Mouse (Mus musculus) liver, embryonic 16.5 days (tissue): ENCODE results near the gene Fhad1. TPM values are rescaled to one million over a fixed set of nuclear protein-coding genes. Genes with fewer than 3 reads are reported as not detected.

Experiments
- ATAC-seq: fragments of 200-750 bp; cut with Nextera tagmentation; 2 replicates; pipeline ENCODE4 v1.8.0; 2017; ENCODE audit warnings: low read depth, mild to moderate bottlenecking, moderate number of reproducible peaks, moderate library complexity
- H3K27ac ChIP-seq: fragments of 300-500 bp; sonication (generic); 2 replicates; pipeline ENCODE4 v1.5.1; 2014; ENCODE audit warnings: mild to moderate bottlenecking, low read length
- H3K27me3 ChIP-seq: fragments of 300-500 bp; sonication (generic); 2 replicates; pipeline ENCODE4 v1.6.1; 2014; ENCODE audit warnings: low read depth, low read length, mixed read lengths; ENCODE audit not compliant: control insufficient read depth, insufficient read depth
- H3K36me3 ChIP-seq: fragments of 300-500 bp; sonication (generic); 2 replicates; pipeline ENCODE4 v1.6.1; 2014; ENCODE audit warnings: mild to moderate bottlenecking; ENCODE audit not compliant: control insufficient read depth, insufficient read depth
- H3K4me1 ChIP-seq: fragments of 300-500 bp; sonication (generic); 2 replicates; pipeline ENCODE4 v1.6.1; 2014; ENCODE audit warnings: low read depth, low read length, mixed read lengths; ENCODE audit not compliant: control insufficient read depth
- H3K4me2 ChIP-seq: fragments of 300-500 bp; sonication (generic); 2 replicates; pipeline ENCODE4 v1.6.1; 2014; ENCODE audit warnings: low read depth, low read length, mixed read lengths
- H3K4me3 ChIP-seq: fragments of 300-500 bp; sonication (generic); 2 replicates; pipeline ENCODE4 v1.5.1; 2014; ENCODE audit warnings: low read depth, mild to moderate bottlenecking, low read length
- H3K9ac ChIP-seq: fragments of 300-500 bp; sonication (generic); 2 replicates; pipeline ENCODE4 v1.6.1; 2014; ENCODE audit warnings: low read depth, low read length
- H3K9me3 ChIP-seq: fragments of 300-500 bp; sonication (generic); replicated peaks from 2 replicates; pipeline ENCODE4 v1.6.1; 2016; ENCODE audit warnings: low read length; ENCODE audit not compliant: control insufficient read depth
- WGBS: fragments of 180-500 bp; shearing (Covaris S2); extraction: QIAGEN DNeasy Blood & Tissue Kit; methylation state at CpG from one replicate; pipeline ENCODE4 v1.1.7; 2014; ENCODE audit not compliant: insufficient replicate concordance; 5-methylcytosine and 5-hydroxymethylcytosine counted together
- polyA plus RNA-seq: library from polyadenylated mRNA; unstranded; fragments of >200 nt; fragmentation: Nextera tagmentation; extraction: Ambion mirVana; gene quantifications from 2 replicates; pipeline ENCODE4 v1.2.1, GENCODE M21; 2015

Fhad1 gene
- polyA plus RNA-seq, 1 experiment from 2014 or later, result not detected

- peak overlapping the region; percentile 41 for H3K4me2 ChIP-seq
- peak; percentile 90 for ATAC-seq
- peak overlapping the region; percentile 53 for H3K9ac ChIP-seq
- H3K9me3 ChIP-seq, result no peaks in the 10 kb centered on the region
- H3K27ac ChIP-seq, result peak overlapping the region; percentile 66
- H3K36me3 ChIP-seq, result no peaks in the 10 kb centered on the region
- peak overlapping the region; percentile 61 for H3K4me3 ChIP-seq
- peaks cover 35% of the 10 kb centered on the region for H3K27me3 ChIP-seq
- H3K4me1 ChIP-seq, result peaks cover 41% of the 10 kb centered on the region
- WGBS, result 13% methylated on average over 15 of the region's 15 CpGs
Observed at GRCm38 (mm10) chr4:142017686-142018085, 2.8 kb upstream of the Fhad1 start.

GRCm38 (mm10) chr4:142011236-142011635, 3.6 kb downstream of the Fhad1 start:
- ATAC-seq, result no peak
- H3K36me3 ChIP-seq, result no peaks in the 10 kb centered on the region
- 72% methylated on average over 13 of the region's 13 CpGs for WGBS
- no peak overlapping the region for H3K4me2 ChIP-seq
- peaks cover 29% of the 10 kb centered on the region for H3K27me3 ChIP-seq
- H3K9ac ChIP-seq, result no peak overlapping the region
- no peak overlapping the region for H3K27ac ChIP-seq
- no peaks in the 10 kb centered on the region for H3K9me3 ChIP-seq
- H3K4me1 ChIP-seq, result peaks cover 16% of the 10 kb centered on the region
- H3K4me3 ChIP-seq, result no peak overlapping the region

- H3K4me2 ChIP-seq, result no peak overlapping the region
- H3K27ac ChIP-seq, result no peak overlapping the region
- no peaks in the 10 kb centered on the region for H3K9me3 ChIP-seq
- no peaks in the 10 kb centered on the region for H3K36me3 ChIP-seq
- H3K9ac ChIP-seq, result no peak overlapping the region
- no peak for ATAC-seq
- H3K4me1 ChIP-seq, result peaks cover 9% of the 10 kb centered on the region
- H3K4me3 ChIP-seq, result no peak overlapping the region
- 32% methylated on average over 7 of the region's 7 CpGs for WGBS
- H3K27me3 ChIP-seq, result peaks cover 21% of the 10 kb centered on the region
Observed at GRCm38 (mm10) chr4:142010441-142010840, 4.4 kb downstream of the Fhad1 start.

- WGBS, result 60% methylated on average over 11 of the region's 11 CpGs
- H3K27me3 ChIP-seq, result peaks cover 2% of the 10 kb centered on the region; the same call in 1 of the 2 replicates
- no peak overlapping the region for H3K4me3 ChIP-seq
- H3K4me2 ChIP-seq, result no peak overlapping the region
- H3K9me3 ChIP-seq, result no peaks in the 10 kb centered on the region
- no peak overlapping the region for H3K9ac ChIP-seq
- H3K36me3 ChIP-seq, result no peaks in the 10 kb centered on the region
- H3K27ac ChIP-seq, result no peak overlapping the region
- no peaks in the 10 kb centered on the region; the same call in 1 of the 2 replicates for H3K4me1 ChIP-seq
- no peak; the same call in 1 of the 2 replicates for ATAC-seq
Observed at GRCm38 (mm10) chr4:142008206-142008605, 6.7 kb downstream of the Fhad1 start.

GRCm38 (mm10) chr4:142000581-142000980, 14.3 kb downstream of the Fhad1 start:
- no peaks in the 10 kb centered on the region for H3K27me3 ChIP-seq
- H3K9me3 ChIP-seq, result no peaks in the 10 kb centered on the region
- no peak overlapping the region for H3K4me2 ChIP-seq
- H3K4me1 ChIP-seq, result peaks cover 4% of the 10 kb centered on the region
- H3K9ac ChIP-seq, result no peak overlapping the region
- 0 out of 2 replicates have a peak, but pooled peaks have one; percentile 14 for ATAC-seq
- no peak overlapping the region for H3K4me3 ChIP-seq
- no peak overlapping the region for H3K27ac ChIP-seq
- no peaks in the 10 kb centered on the region for H3K36me3 ChIP-seq
- 55% methylated on average over 9 of the region's 9 CpGs for WGBS

GRCm38 (mm10) chr4:141999494-142000074, 15.3 kb downstream of the Fhad1 start:
- H3K9me3 ChIP-seq, result no peaks in the 10 kb centered on the region
- peak; percentile 80 for ATAC-seq
- no peaks in the 10 kb centered on the region for H3K36me3 ChIP-seq
- peaks cover 4% of the 10 kb centered on the region for H3K4me1 ChIP-seq
- H3K27ac ChIP-seq, result peak overlapping the region; percentile 88
- peak overlapping the region; percentile 2; the same call in 1 of the 2 replicates for H3K4me3 ChIP-seq
- 26% methylated on average over 7 of the region's 7 CpGs for WGBS
- H3K9ac ChIP-seq, result no peak overlapping the region
- no peaks in the 10 kb centered on the region for H3K27me3 ChIP-seq
- peak overlapping the region; percentile 20; the same call in 1 of the 2 replicates for H3K4me2 ChIP-seq

GRCm38 (mm10) chr4:141998282-141998821, 16.5 kb downstream of the Fhad1 start:
- Histone ChIP-seq H3K27me3 (no peaks in the 10 kb centered on the region), H3K9ac (no peak overlapping the region), H3K4me1 (peaks cover 4% of the 10 kb centered on the region), H3K4me3 (peak overlapping the region; percentile 28), H3K27ac (no peak overlapping the region; the same call in 1 of the 2 replicates), H3K36me3 (no peaks in the 10 kb centered on the region), H3K4me2 (peak overlapping the region; percentile 49), H3K9me3 (no peaks in the 10 kb centered on the region)
- ATAC-seq, result no peak
- 17% methylated on average over 11 of the region's 11 CpGs for WGBS

GRCm38 (mm10) chr4:141996880-141997279, 18.0 kb downstream of the Fhad1 start:
- Histone ChIP-seq H3K4me3 (no peak overlapping the region), H3K36me3 (no peaks in the 10 kb centered on the region), H3K27ac (no peak overlapping the region), H3K9me3 (no peaks in the 10 kb centered on the region), H3K4me2 (no peak overlapping the region), H3K27me3 (no peaks in the 10 kb centered on the region), H3K4me1 (peaks cover 4% of the 10 kb centered on the region), H3K9ac (no peak overlapping the region)
- no peak for ATAC-seq
- 60% methylated on average over 3 of the region's 3 CpGs for WGBS

- Histone ChIP-seq H3K4me3 (no peak overlapping the region), H3K4me2 (no peak overlapping the region), H3K27ac (no peak overlapping the region), H3K9ac (no peak overlapping the region), H3K4me1 (peaks cover 4% of the 10 kb centered on the region), H3K9me3 (no peaks in the 10 kb centered on the region), H3K27me3 (no peaks in the 10 kb centered on the region), H3K36me3 (no peaks in the 10 kb centered on the region)
- ATAC-seq, result no peak
- 73% methylated on average over 7 of the region's 7 CpGs for WGBS
Observed at GRCm38 (mm10) chr4:141996086-141996485, 18.8 kb downstream of the Fhad1 start.
